Mouse (Mus musculus) lung, postnatal 4 days (tissue): ENCODE data around the gene Plxnc1.

Experiments used
- DNase-seq, 2 experiments: peaks; one replicate each; pipeline ENCODE4 v3.0.0; 2021

Plxnc1 gene

GRCm38 (mm10) chr10:94811907-94812851 lies 132.5 kb downstream of the Plxnc1 start:
- no peak for DNase-seq

- no peak for DNase-seq
These were observed 134.6 kb downstream of the Plxnc1 start for GRCm38 (mm10) chr10:94809946-94810472.

GRCm38 (mm10) chr10:94808275-94808674 lies 136.4 kb downstream of the Plxnc1 start:
- DNase-seq: no peak

- no peak for DNase-seq
These were observed 137.3 kb downstream of the Plxnc1 start for GRCm38 (mm10) chr10:94807323-94807722.

- no peak for DNase-seq
These were observed 139.8 kb downstream of the Plxnc1 start for GRCm38 (mm10) chr10:94804909-94805220.

GRCm38 (mm10) chr10:94804029-94804908 lies 140.4 kb downstream of the Plxnc1 start:
- peak in 1 of 2 experiments; percentile 58 for DNase-seq

GRCm38 (mm10) chr10:94800677-94801354 lies 143.8 kb downstream of the Plxnc1 start:
- DNase-seq: no peak

- DNase-seq: no peak
These were observed 145.0 kb downstream of the Plxnc1 start for GRCm38 (mm10) chr10:94799485-94800239.

GRCm38 (mm10) chr10:94798128-94798527 lies 146.5 kb downstream of the Plxnc1 start:
- no peak for DNase-seq

GRCm38 (mm10) chr10:94794666-94795244 lies 149.9 kb downstream of the Plxnc1 start:
- DNase-seq: no peak

GRCm38 (mm10) chr10:94793914-94794313 lies 150.7 kb downstream of the Plxnc1 start:
- DNase-seq: no peak

GRCm38 (mm10) chr10:94789205-94789604 lies 155.4 kb downstream of the Plxnc1 start:
- DNase-seq: peak; percentile 66 to 68

- DNase-seq: no peak
These were observed 163.9 kb downstream of the Plxnc1 start for GRCm38 (mm10) chr10:94780618-94781262.

- DNase-seq: no peak
These were observed 165.3 kb downstream of the Plxnc1 start for GRCm38 (mm10) chr10:94779319-94779718.

- DNase-seq: no peak
These were observed 167.1 kb downstream of the Plxnc1 start for GRCm38 (mm10) chr10:94777576-94777975.

- DNase-seq: no peak
These were observed 173.1 kb downstream of the Plxnc1 start for GRCm38 (mm10) chr10:94771496-94771895.

- DNase-seq: no peak
These were observed 197.6 kb downstream of the Plxnc1 start for GRCm38 (mm10) chr10:94747011-94747410.

- DNase-seq: no peak
These were observed 203.2 kb downstream of the Plxnc1 start for GRCm38 (mm10) chr10:94741459-94741858.
